9 mouse cellular contexts compared by ENCODE assay signal in genomic region chr19:3930262-3931057, GRCm38 (mm10). TPM values are rescaled to one million over a fixed set of nuclear protein-coding genes. Genes with fewer than 3 reads are reported as not detected.
DNase-seq lines count a peak whose midpoint lies in the region; ATAC-seq and TF ChIP-seq lines count a peak whose summit lies in the region.
"Had no signal": no experiment of that assay in that cellular context is flagged by ENCODE, and none has a peak within 500 bp of the region (broad histone marks: within the 10 kb centered on the region; RNA-seq: fewer than 3 reads in every experiment).

No protein-coding gene starts in this region.

- intact Hi-C loops in heart, postnatal 25 days (cut with DNase I), result no loop called here
- intact Hi-C loops in left cerebral cortex, postnatal 36 days (cut with DNase I), result no loop called here

- no peaks in the 10 kb centered on the region for H3K27me3 ChIP-seq in heart, embryonic 11.5 days (ENCODE audit: control insufficient read depth, insufficient read depth, low read length)
- no peaks in the 10 kb centered on the region for H3K27me3 ChIP-seq in spleen, adult 2 months (ENCODE audit: control insufficient read depth, insufficient read depth, low read length)
- no peaks in the 10 kb centered on the region for H3K27me3 ChIP-seq in limb, embryonic 13.5 days
- H3K27me3 ChIP-seq: Patski had no signal

- 65% methylated on average over 21 of the region's 21 CpGs for WGBS in heart, embryonic 11.5 days (ENCODE audit: insufficient replicate concordance)
- 35% methylated on average over 21 of the region's 21 CpGs for WGBS in spleen, adult 2 months
- 71% methylated on average over 21 of the region's 21 CpGs for WGBS in limb, embryonic 13.5 days

- no peak overlapping the region for H3K4me3 ChIP-seq in heart, embryonic 11.5 days (ENCODE audit: low read depth, low read length)
- peak overlapping the region; percentile 53; the same call in 1 of the 2 replicates for H3K4me3 ChIP-seq in spleen, adult 2 months (ENCODE audit: extremely low read depth, insufficient read depth, insufficient read length)
- no peak overlapping the region for H3K4me3 ChIP-seq in limb, embryonic 13.5 days

- H3K4me2 ChIP-seq in heart, embryonic 11.5 days, result no peak overlapping the region
- no peak overlapping the region for H3K4me2 ChIP-seq in limb, embryonic 13.5 days (replicated peaks)

- TF ChIP-seq POLR2A in spleen, adult 2 months (IDR thresholded peaks at IDR 0.05; ENCODE audit: low read depth, low read length), result peak; percentile 29; the same call in 1 of the 2 replicates

- DNase-seq in heart, postnatal 25 days (ENCODE audit: low spot score), result no peak
- DNase-seq in spleen, adult 2 months (ENCODE audit: low read depth in 1 of 2, low spot score in 2 of 2), result no peak
- DNase-seq in spleen, postnatal 10 days (ENCODE audit: low spot score in 2 of 2), result no peak
- DNase-seq in thymus, postnatal 25 days, result peak; percentile 61
- no peak for DNase-seq in left cerebral cortex, postnatal 36 days (ENCODE audit: low spot score in 2 of 2)
- no peak for DNase-seq in layer of hippocampus, adult 8-10 months (ENCODE audit: low spot score in 2 of 2)

- no peak for ATAC-seq in heart, embryonic 11.5 days (replicated peaks; ENCODE audit: insufficient number of reproducible peaks, low FRiP score, low TSS enrichment)
- ATAC-seq in limb, embryonic 13.5 days (ENCODE audit: low FRiP score, low read depth), result no peak

- H3K27ac ChIP-seq in heart, embryonic 11.5 days (ENCODE audit: low read depth, low read length), result peak overlapping the region; percentile 55
- peak overlapping the region; percentile 81 for H3K27ac ChIP-seq in spleen, adult 2 months (ENCODE audit: insufficient read depth, low read length)
- H3K27ac ChIP-seq in limb, embryonic 13.5 days, result peak overlapping the region; percentile 63

- H3K36me3 ChIP-seq in heart, embryonic 11.5 days (ENCODE audit: control insufficient read depth, insufficient read depth, low read length), result no peaks in the 10 kb centered on the region
- H3K36me3 ChIP-seq in spleen, adult 2 months (ENCODE audit: control insufficient read depth, insufficient read depth, low read length), result no peaks in the 10 kb centered on the region
- H3K36me3 ChIP-seq in limb, embryonic 13.5 days, result no peaks in the 10 kb centered on the region

- H3K9ac ChIP-seq in heart, embryonic 11.5 days (ENCODE audit: low read depth, low read length), result peak overlapping the region; percentile 40
- no peak overlapping the region for H3K9ac ChIP-seq in limb, embryonic 13.5 days

- no peaks in the 10 kb centered on the region for H3K9me3 ChIP-seq in heart, embryonic 11.5 days (replicated peaks; ENCODE audit: control insufficient read depth, low read length)
- no peaks in the 10 kb centered on the region for H3K9me3 ChIP-seq in limb, embryonic 13.5 days

- H3K4me1 ChIP-seq in heart, embryonic 11.5 days (ENCODE audit: control insufficient read depth, insufficient read depth, low read length), result peaks cover 17% of the 10 kb centered on the region
- H3K4me1 ChIP-seq in spleen, adult 2 months (ENCODE audit: control insufficient read depth, insufficient read depth, insufficient read length), result peaks cover 36% of the 10 kb centered on the region; the same call in 1 of the 2 replicates
- H3K4me1 ChIP-seq in limb, embryonic 13.5 days, result peaks cover 30% of the 10 kb centered on the region

- TF ChIP-seq CTCF in spleen, adult 2 months (IDR thresholded peaks at IDR 0.05; ENCODE audit: extremely low read depth, insufficient read depth, insufficient read length, insufficient replicate concordance), result no peak

RNA-seq across cellular contexts. Expression of gene Aldh3b1, which starts 0.9 kb away (rescaled TPM):
- polyA plus RNA-seq in heart, embryonic 11.5 days (2014; fragmentation: Nextera tagmentation; extraction: Ambion mirVana), result 2.3 and 2.4 TPM in 2 replicates
- 1 to 10 TPM; 1.8 TPM for total RNA-seq in heart, postnatal 25 days (2021)
- 24.6 and 26.1 TPM in 2 replicates for polyA plus RNA-seq in spleen, adult 2 months (2012; rRNA removed)
- polyA plus RNA-seq in limb, embryonic 13.5 days (2015; fragmentation: Nextera tagmentation; extraction: Ambion mirVana), result 1.1 and 1.3 TPM in 2 replicates
- 1 to 10 TPM; 2.6 to 3.8 TPM for total RNA-seq in left cerebral cortex, postnatal 36 days (2021)
- total RNA-seq in layer of hippocampus, adult 8-10 months (2022), result 1 to 10 TPM; 3.5 to 7.6 (median 5.5) TPM

RNA-seq across cellular contexts. Expression of gene Unc93b1, which starts 4.5 kb away (rescaled TPM):
- 4.5 and 6.2 TPM in 2 replicates for polyA plus RNA-seq in heart, embryonic 11.5 days (2014; fragmentation: Nextera tagmentation; extraction: Ambion mirVana)
- 10 to 100 TPM; 19.0 to 20.3 TPM for total RNA-seq in heart, postnatal 25 days (2021)
- polyA plus RNA-seq in spleen, adult 2 months (2012; rRNA removed), result 753 and 934 TPM in 2 replicates
- polyA plus RNA-seq in limb, embryonic 13.5 days (2015; fragmentation: Nextera tagmentation; extraction: Ambion mirVana), result 14.2 and 15.0 TPM in 2 replicates
- total RNA-seq in left cerebral cortex, postnatal 36 days (2021), result 10 to 100 TPM; 16.2 to 16.5 TPM
- total RNA-seq in layer of hippocampus, adult 8-10 months (2022), result 10 to 100 TPM; 12.1 to 49.4 (median 31.1) TPM
- polyA plus RNA-seq: Patski had no signal

RNA-seq across cellular contexts. Expression of gene Ndufs8, which starts 17.9 kb away (rescaled TPM):
- 364 and 376 TPM in 2 replicates for polyA plus RNA-seq in heart, embryonic 11.5 days (2014; fragmentation: Nextera tagmentation; extraction: Ambion mirVana)
- 100 to 1,000 TPM; 538 TPM for total RNA-seq in heart, postnatal 25 days (2021)
- polyA plus RNA-seq in spleen, adult 2 months (2012; rRNA removed), result 120 and 161 TPM in 2 replicates
- polyA plus RNA-seq in limb, embryonic 13.5 days (2015; fragmentation: Nextera tagmentation; extraction: Ambion mirVana), result 259 and 267 TPM in 2 replicates
- 100 to 1,000 TPM; 137 to 152 TPM for total RNA-seq in left cerebral cortex, postnatal 36 days (2021)
- 100 to 1,000 TPM; 114 to 145 (median 126) TPM for total RNA-seq in layer of hippocampus, adult 8-10 months (2022)

RNA-seq across cellular contexts. Expression of gene Tcirg1, which starts 23.5 kb away (rescaled TPM):
- 16.2 and 18.7 TPM in 2 replicates for polyA plus RNA-seq in heart, embryonic 11.5 days (2014; fragmentation: Nextera tagmentation; extraction: Ambion mirVana)
- 1 to 10 TPM; 8.9 to 9.8 TPM for total RNA-seq in heart, postnatal 25 days (2021)
- polyA plus RNA-seq in spleen, adult 2 months (2012; rRNA removed), result 269 and 299 TPM in 2 replicates
- 40.3 and 52.9 TPM in 2 replicates for polyA plus RNA-seq in limb, embryonic 13.5 days (2015; fragmentation: Nextera tagmentation; extraction: Ambion mirVana)
- 10 to 100 TPM; 15.7 to 19.6 TPM for total RNA-seq in left cerebral cortex, postnatal 36 days (2021)
- 10 to 100 TPM; 19.4 to 39.9 (median 30.6) TPM for total RNA-seq in layer of hippocampus, adult 8-10 months (2022)

RNA-seq across cellular contexts. Expression of gene Aldh3b3, which starts 28.0 kb away (rescaled TPM):
- polyA plus RNA-seq in heart, embryonic 11.5 days (2014; fragmentation: Nextera tagmentation; extraction: Ambion mirVana), result not detected in 2 replicates
- 1 to 10 TPM in 1 of 2 experiments, under 1 TPM in 1; 0.60 to 1.1 TPM for total RNA-seq in heart, postnatal 25 days (2021)
- 0.07 and 0.20 TPM in 2 replicates for polyA plus RNA-seq in spleen, adult 2 months (2012; rRNA removed)
- 0.05 TPM in 1 of 2 replicates, not detected in the other for polyA plus RNA-seq in limb, embryonic 13.5 days (2015; fragmentation: Nextera tagmentation; extraction: Ambion mirVana)
- total RNA-seq in left cerebral cortex, postnatal 36 days (2021), result under 1 TPM in 1 of 2 experiments, not detected in 1; 0.27 TPM
- not detected for total RNA-seq in layer of hippocampus, adult 8-10 months (2022)
